Mouse (Mus musculus) kidney, adult 8-10 months (tissue): ENCODE data around the gene Chtf18.
"Not testable (repeated sequence)": the region's sequence is repeated elsewhere in the genome, so short reads cannot be mapped to it uniquely, and the experiment has no call there.

ENCODE experiments used
- DNase-seq, 2 experiments: peaks; one replicate each; pipeline ENCODE4 v3.0.0; 2022

The Chtf18 gene

DNA sequence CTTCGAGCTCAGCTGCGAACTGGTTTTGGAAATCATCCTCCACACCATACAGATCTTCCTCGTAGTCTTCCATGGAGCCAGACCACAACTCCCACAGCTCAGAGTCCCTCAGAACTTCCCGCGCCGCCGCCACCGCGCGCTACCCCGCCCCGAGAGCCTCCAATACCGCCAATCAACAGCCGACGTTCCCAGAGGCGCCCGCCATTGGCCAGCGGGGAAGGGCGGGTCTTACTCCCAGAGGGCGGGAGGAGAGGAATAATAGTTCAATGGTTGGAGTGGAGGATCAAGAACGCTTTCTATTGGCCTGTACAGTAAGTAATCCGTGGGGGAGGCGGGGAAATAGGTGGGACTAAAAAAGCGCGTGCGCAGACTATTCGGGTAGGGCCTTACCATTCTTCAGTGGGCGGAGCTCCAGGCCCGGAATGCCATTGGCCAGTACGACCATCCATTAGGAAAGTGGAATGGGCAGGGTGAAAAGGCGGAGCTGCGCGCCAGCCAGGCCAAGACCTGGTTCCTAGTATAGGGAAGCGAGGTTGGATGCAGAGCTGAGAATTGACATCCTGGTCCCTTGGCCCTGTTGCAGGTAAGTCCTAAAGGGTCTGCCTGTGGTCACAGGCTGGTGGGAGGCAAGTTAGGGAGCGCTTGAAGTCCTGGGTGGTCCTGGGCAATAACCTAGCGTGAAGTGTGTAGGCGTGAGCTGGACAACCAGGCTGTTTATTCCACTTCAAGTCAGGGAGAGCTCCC, at the start of gene Chtf18, which contains the start of gene Rpusd1:
Gene Chtf18 (minus strand): TSS at position 155 of the 744 bp plus-strand sequence.
Gene Rpusd1 (plus strand): TSS at position 406 of the 744 bp plus-strand sequence.
- peak; percentile 100 for DNase-seq

DNA sequence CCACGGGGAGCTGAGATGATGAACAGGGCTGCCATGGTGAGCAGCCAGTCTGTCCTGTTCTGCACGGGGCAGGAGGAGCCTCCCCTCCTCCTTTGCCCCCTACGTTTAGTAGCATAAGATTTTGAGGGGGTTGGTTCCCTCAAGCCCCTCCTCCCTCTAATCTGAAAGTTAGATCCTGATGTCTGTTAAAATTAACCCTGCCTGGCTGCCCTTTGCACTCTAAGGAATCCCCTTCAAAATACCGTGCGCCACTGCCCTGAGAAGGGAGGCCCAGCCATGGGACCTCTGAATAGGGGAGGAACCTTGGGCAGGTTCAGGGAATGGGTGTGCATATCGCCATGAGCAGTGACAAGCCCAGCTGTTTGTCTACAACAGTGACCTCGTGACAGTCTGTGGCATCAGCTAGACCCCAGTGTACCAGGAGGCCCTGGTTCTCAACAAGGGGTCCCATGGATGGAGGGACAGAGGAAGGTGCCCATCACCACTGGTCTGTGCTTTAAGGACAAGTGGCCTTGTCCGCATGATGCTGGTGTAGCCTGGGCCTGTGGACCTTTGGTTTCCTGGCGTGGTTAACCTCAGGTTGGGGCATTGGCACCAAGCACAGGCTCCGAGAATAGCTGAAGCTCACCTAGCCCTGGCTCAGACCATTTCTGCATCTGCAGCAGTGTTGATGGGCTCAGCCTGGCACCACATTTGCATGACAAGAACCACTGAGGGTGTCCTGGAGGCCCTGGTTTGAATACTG, 48.3 kb upstream of the Chtf18 start:
- peak; percentile 56 to 60 for DNase-seq

DNA sequence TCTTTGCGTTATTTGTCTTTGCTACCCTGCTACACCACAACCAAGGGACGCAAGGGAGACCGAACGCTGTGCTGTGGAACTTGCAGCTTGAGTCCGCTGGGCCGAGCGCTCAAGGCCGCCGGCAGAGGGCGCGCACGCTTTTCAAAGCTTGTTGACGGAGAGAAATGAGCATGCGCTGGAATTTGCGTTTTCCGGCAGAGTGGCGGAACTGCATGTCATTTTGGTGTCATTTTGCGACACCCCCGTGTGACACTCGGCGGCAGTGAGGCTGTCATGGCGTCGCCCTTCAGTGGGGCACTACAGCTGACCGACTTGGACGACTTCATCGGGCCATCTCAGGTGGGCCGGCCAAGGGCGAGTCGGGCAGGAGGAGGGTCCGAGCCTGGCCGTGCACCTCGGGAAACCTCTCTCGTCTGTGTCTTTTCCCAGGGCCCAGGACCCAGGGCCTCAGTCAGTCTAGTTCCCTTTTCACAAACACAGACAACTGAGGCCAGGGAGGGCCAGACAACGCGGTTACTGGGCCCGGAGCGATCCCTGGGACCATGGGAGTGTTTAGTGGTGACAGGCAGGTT, 46.4 kb upstream of the Chtf18 start, which contains the start of gene Narfl:
Gene Narfl (plus strand): TSS at position 228 of the 572 bp plus-strand sequence.
- peak; percentile 95 to 98 for DNase-seq

GRCm38 (mm10) chr17:25769331-25769730, 42.1 kb upstream of the Chtf18 start:
- DNase-seq: no peak

DNA sequence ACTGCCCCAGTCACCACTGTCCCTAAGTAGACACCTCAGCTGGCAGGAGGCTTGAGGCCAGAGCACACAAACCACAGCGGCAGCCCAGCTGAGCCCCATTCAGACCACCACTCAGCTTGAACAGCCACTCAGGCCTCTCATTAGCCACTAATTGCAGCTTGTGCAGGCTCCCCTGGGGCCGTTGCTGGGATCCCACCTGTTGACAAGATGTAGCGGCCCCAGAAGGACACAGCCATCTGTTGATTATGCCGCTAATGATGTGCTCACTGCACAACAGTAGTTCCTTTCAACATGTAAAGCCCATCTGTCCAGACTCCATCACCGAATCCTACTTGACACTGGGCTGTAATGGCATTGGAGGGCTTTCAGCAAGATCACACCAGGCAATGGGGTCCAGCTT, 38.7 kb upstream of the Chtf18 start:
- DNase-seq: no peak

GRCm38 (mm10) chr17:25762591-25762990, 35.4 kb upstream of the Chtf18 start:
- no peak for DNase-seq

- DNase-seq: no peak
Measured at GRCm38 (mm10) chr17:25761561-25761970, 34.3 kb upstream of the Chtf18 start.

DNA sequence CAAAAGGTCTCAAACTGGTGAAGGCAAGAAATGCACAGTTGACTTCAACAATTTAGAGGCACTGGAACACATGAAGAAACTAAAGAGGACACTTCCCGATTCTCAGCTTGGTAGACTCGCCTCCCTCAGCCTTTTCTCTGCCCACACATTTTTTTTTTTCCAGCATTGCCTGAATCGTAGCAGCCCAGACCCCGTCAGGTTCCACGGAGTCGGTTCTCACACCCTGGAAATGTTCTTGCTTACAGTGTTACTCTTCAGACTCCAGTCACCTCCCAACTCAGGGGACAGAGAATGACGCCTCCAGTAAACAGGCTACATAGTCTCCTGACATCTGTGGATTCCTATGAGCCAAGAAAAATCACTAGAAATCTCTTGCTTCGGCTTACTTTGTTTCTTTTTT, 32.9 kb upstream of the Chtf18 start:
- no peak for DNase-seq

DNA sequence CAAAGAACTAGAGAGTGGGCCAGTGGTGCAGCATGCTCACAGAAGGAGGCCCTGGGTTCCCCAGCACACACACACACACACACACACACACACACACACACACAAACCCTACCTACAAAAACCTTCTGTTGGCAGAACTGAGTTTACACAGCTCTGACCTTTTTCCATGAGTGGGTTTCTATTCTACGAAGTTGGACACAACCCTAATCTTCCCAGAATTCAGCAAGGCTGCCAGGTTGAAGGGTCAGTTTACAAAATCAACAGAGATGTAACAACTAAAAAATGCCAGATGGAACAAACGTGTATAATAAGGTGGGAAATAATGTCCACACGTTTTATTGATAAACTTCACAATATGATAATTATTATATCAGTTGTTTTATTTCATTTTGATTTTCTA, 30.5 kb upstream of the Chtf18 start:
- no peak for DNase-seq

DNA sequence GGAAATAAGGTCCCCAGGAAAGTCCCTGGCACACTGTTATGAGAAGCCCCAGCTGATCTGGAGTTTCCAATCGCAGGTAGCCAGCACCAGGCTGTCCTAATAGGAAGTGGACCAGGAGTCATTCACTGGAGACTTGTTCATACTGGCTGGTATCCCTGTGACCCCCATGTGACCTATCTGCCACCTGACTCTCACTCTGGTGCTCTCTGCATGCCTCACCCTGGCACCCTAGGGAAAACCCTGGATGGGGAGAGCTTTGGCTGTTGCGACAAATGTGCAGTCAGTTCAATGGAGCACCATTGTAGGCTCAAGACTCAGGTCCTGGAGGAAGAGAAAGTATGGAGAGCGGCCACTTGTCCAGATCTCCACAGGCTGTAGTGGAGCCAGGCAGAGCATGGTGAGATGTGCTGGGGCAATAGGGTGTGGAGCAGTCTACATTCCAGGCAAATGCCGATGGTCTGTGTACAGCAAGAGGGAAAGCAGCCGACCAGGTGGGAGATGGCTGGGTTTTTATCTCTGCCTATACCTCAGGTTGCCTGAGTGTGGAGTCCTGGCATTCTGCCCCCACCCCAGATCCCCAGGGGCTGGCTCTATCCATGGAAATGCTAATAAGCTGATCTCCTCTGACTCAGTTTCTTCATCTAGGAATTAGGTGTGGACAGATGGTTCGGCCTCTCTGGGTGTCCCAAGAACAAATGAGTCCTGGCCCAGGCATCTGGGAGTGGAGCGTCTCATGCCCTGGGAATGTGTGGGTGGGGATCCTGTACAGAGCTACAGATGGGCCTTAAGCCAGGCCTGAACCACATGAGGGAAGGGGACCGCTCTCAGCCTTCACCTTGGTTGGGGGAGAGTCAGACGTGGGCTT, 29.4 kb upstream of the Chtf18 start:
- no peak for DNase-seq

GRCm38 (mm10) chr17:25755627-25756377, 28.6 kb upstream of the Chtf18 start:
- DNase-seq: no peak

- DNase-seq: no peak
Measured at GRCm38 (mm10) chr17:25755086-25755485, 27.9 kb upstream of the Chtf18 start.

DNA sequence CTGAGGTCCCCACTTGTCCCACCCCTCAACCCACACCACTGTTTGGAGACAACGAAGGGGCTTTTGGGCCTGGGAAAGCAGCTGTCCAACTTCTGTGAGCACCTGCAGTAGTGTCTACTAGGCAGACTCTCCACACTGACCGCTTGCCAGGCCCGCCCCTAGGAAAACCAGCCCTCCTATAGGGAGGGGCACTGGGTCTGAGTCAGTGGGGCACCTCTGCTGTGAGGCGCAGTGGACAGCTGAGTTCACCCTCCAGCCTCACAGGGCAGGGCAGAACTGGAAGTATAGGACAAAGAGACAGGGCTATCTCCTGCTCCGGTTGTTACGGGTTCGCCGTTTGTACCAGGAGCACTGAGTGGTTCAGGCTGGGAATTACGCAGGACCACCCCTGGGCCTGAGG, 27.0 kb upstream of the Chtf18 start, which contains the start of gene Msln:
Gene Msln (minus strand): TSS at position 138 of the 400 bp plus-strand sequence.
- DNase-seq: no peak

DNA sequence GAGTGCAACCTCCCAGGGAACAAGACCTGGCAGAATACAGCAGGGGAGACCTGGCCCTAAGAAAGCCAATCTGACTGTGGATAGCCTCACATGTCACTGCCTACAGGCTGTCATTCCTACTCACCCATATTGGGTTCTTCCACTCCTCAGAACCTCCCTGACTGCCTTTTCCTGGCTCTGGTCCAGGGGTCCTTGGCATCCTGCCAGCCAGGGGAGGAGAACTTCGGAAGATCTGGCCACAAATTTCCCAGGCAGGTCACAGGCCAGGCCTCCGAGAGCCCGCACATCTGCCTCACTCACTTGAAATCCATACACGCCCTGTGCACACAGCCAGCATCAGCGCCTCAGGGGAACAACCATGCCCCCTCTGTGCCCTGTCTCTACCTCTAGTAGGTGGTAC, 24.2 kb upstream of the Chtf18 start:
- peak in 1 of 2 experiments; percentile 31 for DNase-seq

GRCm38 (mm10) chr17:25749314-25749713, 22.1 kb upstream of the Chtf18 start:
- no peak for DNase-seq

DNA sequence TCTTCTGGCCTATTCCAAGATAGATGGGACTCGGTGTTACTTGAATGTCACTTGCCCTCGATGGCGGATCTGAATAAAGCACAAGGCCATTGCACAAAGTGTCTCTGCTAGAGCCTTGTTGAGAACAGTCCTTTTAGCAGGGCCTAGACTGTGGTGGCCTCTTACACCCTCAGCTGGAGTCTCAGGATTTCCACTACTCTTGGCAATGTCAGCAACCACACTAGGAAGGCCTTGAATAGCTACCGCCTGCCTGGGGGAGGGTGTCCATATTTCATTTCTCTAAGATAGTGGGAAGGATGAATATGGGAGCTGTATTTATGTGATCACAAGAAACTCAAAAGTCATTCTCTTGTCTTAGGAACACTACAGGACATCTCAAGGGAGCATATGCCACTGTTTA, 21.0 kb upstream of the Chtf18 start:
- DNase-seq: no peak

- no peak for DNase-seq
Measured at GRCm38 (mm10) chr17:25744311-25744710, 17.1 kb upstream of the Chtf18 start.

GRCm38 (mm10) chr17:25743831-25744230, 16.6 kb upstream of the Chtf18 start:
- no peak for DNase-seq

GRCm38 (mm10) chr17:25741471-25741870, 14.3 kb upstream of the Chtf18 start:
- not testable (repeated sequence) for DNase-seq

- DNase-seq: no peak
Measured at GRCm38 (mm10) chr17:25738861-25739260, 11.6 kb upstream of the Chtf18 start.

DNA sequence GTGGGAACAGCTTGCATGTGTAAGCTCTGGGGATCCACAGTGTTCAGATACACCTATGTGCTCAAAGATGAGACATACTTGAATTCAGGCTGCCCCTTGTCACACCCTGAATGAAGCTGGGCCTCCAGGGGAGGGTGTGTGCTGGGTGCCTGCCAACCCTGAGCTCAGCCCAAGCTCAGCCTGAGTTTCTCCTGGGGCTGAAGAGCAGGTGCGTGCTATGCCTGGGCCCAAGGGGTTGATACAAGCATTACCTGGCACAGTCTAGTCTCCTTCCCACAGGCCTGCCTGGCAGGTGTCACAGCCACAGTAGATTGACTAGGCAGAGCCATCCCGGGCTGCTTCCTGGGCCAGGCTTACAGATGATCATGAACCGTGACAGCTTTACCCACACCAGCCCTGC, 8.5 kb upstream of the Chtf18 start, which contains the start of gene Mslnl:
Gene Mslnl (plus strand): TSS at position 298 of the 400 bp plus-strand sequence.
- DNase-seq: no peak

DNA sequence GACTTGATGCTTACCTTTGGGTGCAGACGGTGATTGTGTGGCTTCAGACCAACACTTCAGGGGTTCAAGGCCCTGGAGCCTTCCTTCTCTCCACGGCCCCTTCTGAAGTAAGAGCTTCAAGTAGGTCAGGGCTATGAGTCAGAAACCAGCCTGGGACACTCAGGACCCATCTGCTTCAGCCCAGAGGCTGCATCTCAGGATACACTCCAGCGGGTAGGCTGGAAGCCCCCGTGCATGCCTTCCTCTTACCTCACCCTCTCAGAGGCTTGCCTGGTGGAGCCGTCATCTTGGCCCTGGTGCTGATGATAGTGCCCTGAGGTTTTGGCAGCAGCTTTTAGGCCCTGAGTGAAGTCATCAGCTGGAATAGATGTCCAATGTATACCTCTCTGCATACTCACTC, 8.0 kb upstream of the Chtf18 start:
- no peak for DNase-seq
